Mouse (Mus musculus): ENCODE measurements around the gene Itga7. TPM values are rescaled to one million over a fixed set of nuclear protein-coding genes. Genes with fewer than 3 reads are reported as not detected.

Itga7 gene
- polyA plus RNA-seq, 1 experiment from 2014 or later, result 12.4 TPM

- WGBS, result 66% methylated on average over 12 of the region's 12 CpGs
- H3K9ac ChIP-seq (ENCODE audit: low read length), result no peak overlapping the region
- H3K27ac ChIP-seq (ENCODE audit: low read length), result no peak overlapping the region
- peaks cover 33% of the 10 kb centered on the region for H3K27me3 ChIP-seq (ENCODE audit: control insufficient read depth, insufficient read depth, low read length)
- H3K36me3 ChIP-seq (ENCODE audit: control insufficient read depth, insufficient read depth, low read length), result no peaks in the 10 kb centered on the region
- H3K4me3 ChIP-seq (replicated peaks; ENCODE audit: low read length), result no peak overlapping the region
- H3K9me3 ChIP-seq (replicated peaks; ENCODE audit: control insufficient read depth, low read length), result no peaks in the 10 kb centered on the region
- no peak overlapping the region for H3K4me2 ChIP-seq (ENCODE audit: low read depth, low read length)
- H3K4me1 ChIP-seq (ENCODE audit: control insufficient read depth, insufficient read depth, low read length), result no peaks in the 10 kb centered on the region; the same call in 1 of the 2 replicates
- no peak for ATAC-seq (ENCODE audit: insufficient read depth, low FRiP score)
Measured at GRCm38 (mm10) chr10:128937756-128938390, 4.3 kb downstream of the Itga7 start.

- WGBS, result 68% methylated on average over 9 of the region's 9 CpGs
- no peak overlapping the region for H3K27ac ChIP-seq (ENCODE audit: low read length)
- no peaks in the 10 kb centered on the region for H3K9me3 ChIP-seq (replicated peaks; ENCODE audit: control insufficient read depth, low read length)
- no peak overlapping the region for H3K4me3 ChIP-seq (replicated peaks; ENCODE audit: low read length)
- no peak overlapping the region for H3K4me2 ChIP-seq (ENCODE audit: low read depth, low read length)
- peaks cover 28% of the 10 kb centered on the region for H3K27me3 ChIP-seq (ENCODE audit: control insufficient read depth, insufficient read depth, low read length)
- no peak overlapping the region for H3K9ac ChIP-seq (ENCODE audit: low read length)
- no peaks in the 10 kb centered on the region for H3K36me3 ChIP-seq (ENCODE audit: control insufficient read depth, insufficient read depth, low read length)
- peak; percentile 42; the same call in 1 of the 2 replicates for ATAC-seq (ENCODE audit: insufficient read depth, low FRiP score)
- H3K4me1 ChIP-seq (ENCODE audit: control insufficient read depth, insufficient read depth, low read length), result no peaks in the 10 kb centered on the region; the same call in 1 of the 2 replicates
Measured at GRCm38 (mm10) chr10:128938457-128938856, 4.8 kb downstream of the Itga7 start.

GRCm38 (mm10) chr10:128938974-128939373 is 5.4 kb downstream of the Itga7 start:
- Histone ChIP-seq H3K9ac (ENCODE audit: low read length) (no peak overlapping the region), H3K27ac (ENCODE audit: low read length) (no peak overlapping the region), H3K4me2 (ENCODE audit: low read depth, low read length) (no peak overlapping the region), H3K4me3 (replicated peaks; ENCODE audit: low read length) (no peak overlapping the region), H3K9me3 (replicated peaks; ENCODE audit: control insufficient read depth, low read length) (no peaks in the 10 kb centered on the region), H3K36me3 (ENCODE audit: control insufficient read depth, insufficient read depth, low read length) (no peaks in the 10 kb centered on the region), H3K27me3 (ENCODE audit: control insufficient read depth, insufficient read depth, low read length) (peaks cover 23% of the 10 kb centered on the region), H3K4me1 (ENCODE audit: control insufficient read depth, insufficient read depth, low read length) (no peaks in the 10 kb centered on the region; the same call in 1 of the 2 replicates)
- WGBS, result 37% methylated on average over 5 of the region's 5 CpGs
- peak; percentile 35 for ATAC-seq (ENCODE audit: insufficient read depth, low FRiP score)

GRCm38 (mm10) chr10:128940475-128941061 is 7.0 kb downstream of the Itga7 start:
- H3K36me3 ChIP-seq (ENCODE audit: control insufficient read depth, insufficient read depth, low read length), result no peaks in the 10 kb centered on the region
- no peak overlapping the region for H3K4me3 ChIP-seq (replicated peaks; ENCODE audit: low read length)
- H3K27ac ChIP-seq (ENCODE audit: low read length), result no peak overlapping the region
- H3K9ac ChIP-seq (ENCODE audit: low read length), result no peak overlapping the region
- WGBS, result 74% methylated on average over 10 of the region's 10 CpGs
- no peaks in the 10 kb centered on the region for H3K9me3 ChIP-seq (replicated peaks; ENCODE audit: control insufficient read depth, low read length)
- H3K4me2 ChIP-seq (ENCODE audit: low read depth, low read length), result no peak overlapping the region
- no peak for ATAC-seq (ENCODE audit: insufficient read depth, low FRiP score)
- H3K27me3 ChIP-seq (ENCODE audit: control insufficient read depth, insufficient read depth, low read length), result peaks cover 8% of the 10 kb centered on the region
- H3K4me1 ChIP-seq (ENCODE audit: control insufficient read depth, insufficient read depth, low read length), result no peaks in the 10 kb centered on the region; the same call in 1 of the 2 replicates

- H3K4me1 ChIP-seq (ENCODE audit: control insufficient read depth, insufficient read depth, low read length), result no peaks in the 10 kb centered on the region
- no peaks in the 10 kb centered on the region for H3K36me3 ChIP-seq (ENCODE audit: control insufficient read depth, insufficient read depth, low read length)
- no peak for ATAC-seq (ENCODE audit: insufficient read depth, low FRiP score)
- no peak overlapping the region for H3K9ac ChIP-seq (ENCODE audit: low read length)
- no peaks in the 10 kb centered on the region for H3K27me3 ChIP-seq (ENCODE audit: control insufficient read depth, insufficient read depth, low read length)
- no peaks in the 10 kb centered on the region; the same call in 1 of the 2 replicates for H3K9me3 ChIP-seq (replicated peaks; ENCODE audit: control insufficient read depth, low read length)
- H3K4me2 ChIP-seq (ENCODE audit: low read depth, low read length), result no peak overlapping the region
- 20% methylated on average over 3 of the region's 3 CpGs for WGBS
- no peak overlapping the region for H3K27ac ChIP-seq (ENCODE audit: low read length)
- H3K4me3 ChIP-seq (replicated peaks; ENCODE audit: low read length), result no peak overlapping the region
Measured at GRCm38 (mm10) chr10:128945675-128946074, 12.1 kb downstream of the Itga7 start.

- H3K27me3 ChIP-seq (ENCODE audit: control insufficient read depth, insufficient read depth, low read length), result no peaks in the 10 kb centered on the region
- ATAC-seq (ENCODE audit: insufficient read depth, low FRiP score), result no peak
- no peaks in the 10 kb centered on the region for H3K36me3 ChIP-seq (ENCODE audit: control insufficient read depth, insufficient read depth, low read length)
- H3K4me1 ChIP-seq (ENCODE audit: control insufficient read depth, insufficient read depth, low read length), result no peaks in the 10 kb centered on the region
- no peaks in the 10 kb centered on the region; the same call in 1 of the 2 replicates for H3K9me3 ChIP-seq (replicated peaks; ENCODE audit: control insufficient read depth, low read length)
- WGBS, result 84% methylated on average over 4 of the region's 4 CpGs
- H3K9ac ChIP-seq (ENCODE audit: low read length), result no peak overlapping the region
- H3K4me2 ChIP-seq (ENCODE audit: low read depth, low read length), result no peak overlapping the region
- H3K27ac ChIP-seq (ENCODE audit: low read length), result no peak overlapping the region
- H3K4me3 ChIP-seq (replicated peaks; ENCODE audit: low read length), result no peak overlapping the region
Measured at GRCm38 (mm10) chr10:128947496-128947895, 13.9 kb downstream of the Itga7 start.

- H3K36me3 ChIP-seq (ENCODE audit: control insufficient read depth, insufficient read depth, low read length), result no peaks in the 10 kb centered on the region
- H3K9ac ChIP-seq (ENCODE audit: low read length), result no peak overlapping the region
- no peaks in the 10 kb centered on the region for H3K4me1 ChIP-seq (ENCODE audit: control insufficient read depth, insufficient read depth, low read length)
- H3K9me3 ChIP-seq (replicated peaks; ENCODE audit: control insufficient read depth, low read length), result no peaks in the 10 kb centered on the region; the same call in 1 of the 2 replicates
- no peak overlapping the region for H3K4me3 ChIP-seq (replicated peaks; ENCODE audit: low read length)
- H3K27me3 ChIP-seq (ENCODE audit: control insufficient read depth, insufficient read depth, low read length), result no peaks in the 10 kb centered on the region
- 58% methylated on average over 16 of the region's 16 CpGs for WGBS
- H3K4me2 ChIP-seq (ENCODE audit: low read depth, low read length), result no peak overlapping the region
- no peak overlapping the region for H3K27ac ChIP-seq (ENCODE audit: low read length)
- no peak for ATAC-seq (ENCODE audit: insufficient read depth, low FRiP score)
Measured at GRCm38 (mm10) chr10:128950208-128950887, 16.7 kb downstream of the Itga7 start.

GRCm38 (mm10) chr10:128958340-128958739 is 24.7 kb downstream of the Itga7 start:
- WGBS, result 70% methylated on average over 10 of the region's 10 CpGs
- Histone ChIP-seq H3K9ac (ENCODE audit: low read length) (no peak overlapping the region), H3K4me3 (replicated peaks; ENCODE audit: low read length) (no peak overlapping the region), H3K4me2 (ENCODE audit: low read depth, low read length) (no peak overlapping the region), H3K9me3 (replicated peaks; ENCODE audit: control insufficient read depth, low read length) (no peaks in the 10 kb centered on the region), H3K4me1 (ENCODE audit: control insufficient read depth, insufficient read depth, low read length) (peaks cover 4% of the 10 kb centered on the region; the same call in 1 of the 2 replicates), H3K27ac (ENCODE audit: low read length) (no peak overlapping the region), H3K27me3 (ENCODE audit: control insufficient read depth, insufficient read depth, low read length) (no peaks in the 10 kb centered on the region), H3K36me3 (ENCODE audit: control insufficient read depth, insufficient read depth, low read length) (no peaks in the 10 kb centered on the region)
- no peak for ATAC-seq (ENCODE audit: insufficient read depth, low FRiP score)

GRCm38 (mm10) chr10:128960142-128960541 is 26.5 kb downstream of the Itga7 start:
- ATAC-seq (ENCODE audit: insufficient read depth, low FRiP score), result no peak
- Histone ChIP-seq H3K4me2 (ENCODE audit: low read depth, low read length) (no peak overlapping the region), H3K4me1 (ENCODE audit: control insufficient read depth, insufficient read depth, low read length) (peaks cover 4% of the 10 kb centered on the region; the same call in 1 of the 2 replicates), H3K9me3 (replicated peaks; ENCODE audit: control insufficient read depth, low read length) (no peaks in the 10 kb centered on the region), H3K27ac (ENCODE audit: low read length) (no peak overlapping the region), H3K4me3 (replicated peaks; ENCODE audit: low read length) (no peak overlapping the region), H3K27me3 (ENCODE audit: control insufficient read depth, insufficient read depth, low read length) (no peaks in the 10 kb centered on the region), H3K36me3 (ENCODE audit: control insufficient read depth, insufficient read depth, low read length) (no peaks in the 10 kb centered on the region), H3K9ac (ENCODE audit: low read length) (no peak overlapping the region)
- WGBS, result 79% methylated on average over 4 of the region's 4 CpGs
